Mouse (Mus musculus) forebrain, embryonic 16.5 days (tissue): ENCODE measurements at regions not wholly inside any gene's neighbourhood (a gene's known extent, or its start where the extent isn't known, plus 50 kb on each side); places are given as distances from the start of the nearest gene placed in this dataset.

ENCODE experiments used
- ATAC-seq: fragments of 200-750 bp; cut with Nextera tagmentation; 2 replicates; pipeline ENCODE4 v1.8.0; 2017; ENCODE audit warnings: mild to moderate bottlenecking, moderate library complexity
- H3K27ac ChIP-seq: fragments of 300-500 bp; sonication (generic); 2 replicates; pipeline ENCODE4 v1.5.1; 2014; ENCODE audit warnings: low read length, control low read depth
- H3K27me3 ChIP-seq: fragments of 300-500 bp; sonication (generic); replicated peaks from 2 replicates; pipeline ENCODE4 v1.6.1; 2014; ENCODE audit warnings: low read length; ENCODE audit not compliant: control insufficient read depth, insufficient read depth
- H3K36me3 ChIP-seq: fragments of 300-500 bp; sonication (generic); 2 replicates; pipeline ENCODE4 v1.6.1; 2014; ENCODE audit not compliant: control insufficient read depth, insufficient read depth
- H3K4me1 ChIP-seq: fragments of 300-500 bp; sonication (generic); replicated peaks from 2 replicates; pipeline ENCODE4 v1.6.1; 2014; ENCODE audit warnings: low read length; ENCODE audit not compliant: control insufficient read depth, insufficient read depth
- H3K4me2 ChIP-seq: fragments of 300-500 bp; sonication (generic); 2 replicates; pipeline ENCODE4 v1.6.1; 2014; ENCODE audit warnings: mild to moderate bottlenecking, low read length, control low read depth
- H3K4me3 ChIP-seq: fragments of 300-500 bp; sonication (generic); replicated peaks from 2 replicates; pipeline ENCODE4 v1.5.1; 2014; ENCODE audit warnings: mild to moderate bottlenecking, low read length, control low read depth
- H3K9ac ChIP-seq: fragments of 300-500 bp; sonication (generic); replicated peaks from 2 replicates; pipeline ENCODE4 v1.6.1; 2014; ENCODE audit warnings: low read depth, low read length, control low read depth
- H3K9me3 ChIP-seq: fragments of 300-500 bp; sonication (generic); 2 replicates; pipeline ENCODE4 v1.6.1; 2016; ENCODE audit warnings: low read length; ENCODE audit not compliant: control insufficient read depth
- WGBS: fragments of 180-500 bp; shearing (Covaris S2); extraction: QIAGEN DNeasy Blood & Tissue Kit; methylation state at CpG from one replicate; pipeline ENCODE4 v1.1.7; 2014; 5-methylcytosine and 5-hydroxymethylcytosine counted together

DNA sequence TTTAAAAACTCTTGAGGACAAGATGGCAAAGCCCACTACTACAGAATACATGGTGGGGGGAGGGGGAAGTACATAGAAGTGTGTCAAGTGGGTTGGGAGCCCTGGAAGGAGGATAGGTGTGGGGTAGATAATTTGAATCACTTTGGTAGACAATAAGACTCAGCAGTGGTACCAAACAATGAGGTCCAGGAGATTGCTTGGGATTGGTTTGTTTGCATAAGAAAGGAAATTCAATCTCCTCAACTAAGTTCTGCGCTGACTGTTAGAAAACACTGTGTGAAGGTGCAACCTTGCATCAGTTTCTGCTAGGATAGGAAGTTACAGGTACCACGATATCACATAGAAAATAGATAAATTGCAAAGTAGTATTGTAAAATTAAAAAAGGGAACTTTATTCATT lies 1595.6 kb upstream of the Pcdh7 start:
- Histone ChIP-seq H3K4me3 (no peak overlapping the region), H3K27me3 (no peaks in the 10 kb centered on the region), H3K4me1 (no peaks in the 10 kb centered on the region), H3K27ac (no peak overlapping the region), H3K9ac (no peak overlapping the region), H3K9me3 (no peaks in the 10 kb centered on the region), H3K4me2 (no peak overlapping the region), H3K36me3 (no peaks in the 10 kb centered on the region)
- 60% methylated on average over 2 of the region's 2 CpGs for WGBS
- ATAC-seq = no peak

DNA sequence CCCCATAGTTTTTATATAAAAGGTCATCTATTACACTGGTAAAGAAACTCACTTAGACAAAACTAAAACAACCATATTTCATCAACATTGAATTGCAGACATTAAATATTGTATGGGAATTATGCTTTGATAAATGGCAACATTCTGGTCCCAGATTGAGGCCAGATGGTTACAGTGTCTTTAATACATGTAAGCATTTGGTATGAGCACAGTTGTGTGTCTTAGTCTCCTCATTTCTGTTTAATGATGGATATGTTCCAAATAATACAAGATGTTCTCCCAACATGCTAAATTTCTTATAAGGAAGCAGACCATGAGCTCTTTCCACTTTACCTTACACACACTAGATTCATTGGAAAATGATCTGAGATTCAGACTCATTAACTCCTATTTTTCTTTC lies 1576.2 kb upstream of the Pcdh7 start:
- Histone ChIP-seq H3K4me1 (no peaks in the 10 kb centered on the region), H3K9ac (no peak overlapping the region), H3K36me3 (no peaks in the 10 kb centered on the region), H3K27me3 (no peaks in the 10 kb centered on the region), H3K27ac (no peak overlapping the region), H3K4me3 (no peak overlapping the region), H3K9me3 (no peaks in the 10 kb centered on the region), H3K4me2 (no peak overlapping the region)
- peak; percentile 68 for ATAC-seq
